Mouse (Mus musculus) adrenal gland, postnatal 4 days (tissue): ENCODE results near the gene Tsc22d4. TPM values are rescaled to one million over a fixed set of nuclear protein-coding genes. Genes with fewer than 3 reads are reported as not detected.
"Not testable (repeated sequence)": the region's sequence is repeated elsewhere in the genome, so short reads cannot be mapped to it uniquely, and the experiment has no call there.

Experiments
- DNase-seq, 2 experiments: peaks; one replicate each; pipeline ENCODE4 v3.0.0; 2021 to 2022; ENCODE audit warnings: low spot score in 2 of 2, mixed read lengths in 2 of 2
- total RNA-seq, 2 experiments: library from RNA; stranded (reverse); gene quantifications; 2 replicates each; pipeline ENCODE4 v1.2.3; 2021

Gene Tsc22d4
- total RNA-seq, 2 experiments from 2014 or later, result 138 to 140 TPM

DNA sequence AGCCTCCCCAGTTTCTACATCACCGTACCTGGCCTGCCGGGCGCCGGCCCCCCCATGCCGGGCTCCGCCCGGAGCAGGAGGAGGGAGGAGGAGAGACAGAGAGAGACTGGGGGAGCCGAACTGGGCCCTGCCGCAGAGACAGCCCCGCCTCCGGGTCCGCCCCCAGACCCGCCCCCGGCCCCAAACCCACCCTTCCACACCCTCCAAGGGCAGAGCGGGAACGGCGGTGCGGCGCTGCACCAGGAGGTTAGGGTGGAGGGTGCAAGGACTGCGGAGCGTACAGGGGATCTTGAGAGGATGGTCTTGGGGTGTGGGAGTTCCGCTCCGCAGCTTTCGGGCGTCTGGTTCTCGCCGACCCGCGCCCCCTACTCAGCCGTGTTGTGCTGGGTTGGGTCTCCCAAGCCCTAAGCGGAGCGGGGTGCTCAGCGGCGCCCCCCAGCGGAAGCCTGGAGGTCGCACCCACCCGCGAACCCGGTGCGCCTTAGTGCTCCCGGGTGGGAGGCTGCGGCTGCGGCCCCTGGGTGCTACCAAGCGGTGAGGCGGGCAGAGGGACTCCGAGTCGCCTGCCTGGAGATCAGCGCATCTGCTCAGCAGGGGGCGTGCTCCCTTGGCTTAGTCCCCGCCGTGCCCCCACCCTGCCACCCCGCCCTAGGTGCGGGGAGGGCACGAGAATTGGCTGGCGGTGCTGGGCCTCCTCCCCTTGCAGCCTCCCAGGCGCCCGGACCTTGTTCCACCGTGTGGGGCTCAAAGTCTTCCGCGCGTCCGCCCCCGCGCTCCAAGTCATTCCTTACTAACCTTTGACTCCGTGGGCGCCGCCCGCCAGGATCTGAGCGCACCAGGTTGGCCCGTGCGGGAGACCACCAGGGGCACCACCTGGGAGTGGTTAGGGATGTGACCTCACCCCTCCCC is 4.3 kb upstream of the Tsc22d4 start, which contains the start of gene Nyap1:
Gene Nyap1 (minus strand): TSS at position 585 of the 909 bp plus-strand sequence.
- DNase-seq, result peak; percentile 61 to 67

- no peak for DNase-seq
Measured at GRCm38 (mm10) chr5:137742048-137742447, 3.5 kb upstream of the Tsc22d4 start.

GRCm38 (mm10) chr5:137742836-137743235 is 2.7 kb upstream of the Tsc22d4 start:
- no peak for DNase-seq

- DNase-seq, result no peak
Measured at GRCm38 (mm10) chr5:137744197-137744596, 1.3 kb upstream of the Tsc22d4 start.

- DNase-seq, result peak in 1 of 2 experiments; percentile 56
Measured at GRCm38 (mm10) chr5:137746282-137746850, 836 bp downstream of the Tsc22d4 start.

- no peak for DNase-seq
Measured at GRCm38 (mm10) chr5:137746851-137747325, 1.4 kb downstream of the Tsc22d4 start.

DNA sequence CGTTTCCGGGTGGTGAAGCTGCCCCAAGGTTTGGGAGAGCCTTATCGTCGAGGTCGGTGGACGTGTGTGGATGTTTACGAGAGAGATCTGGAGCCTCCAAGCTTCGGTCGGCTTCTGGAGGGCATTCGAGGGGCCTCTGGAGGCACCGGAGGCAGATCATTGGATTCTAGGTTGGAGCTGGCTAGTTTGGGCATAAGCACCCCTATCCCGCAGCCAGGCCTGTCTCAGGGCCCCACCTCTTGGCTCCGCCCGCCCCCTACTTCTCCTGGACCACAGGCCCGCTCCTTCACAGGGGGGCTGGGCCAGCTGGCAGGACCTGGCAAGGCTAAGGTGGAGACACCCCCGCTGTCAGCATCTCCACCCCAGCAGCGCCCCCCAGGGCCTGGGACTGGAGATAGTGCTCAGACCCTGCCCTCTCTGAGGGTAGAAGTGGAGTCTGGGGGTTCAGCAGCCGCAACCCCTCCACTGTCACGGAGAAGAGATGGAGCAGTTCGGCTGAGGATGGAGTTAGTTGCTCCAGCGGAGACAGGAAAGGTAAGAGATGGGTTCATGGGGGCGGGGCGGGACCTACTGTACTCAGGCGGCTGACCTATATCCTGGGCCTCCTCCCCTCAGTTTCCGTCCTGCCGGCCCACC is 1.9 kb downstream of the Tsc22d4 start:
- DNase-seq, result no peak

DNA sequence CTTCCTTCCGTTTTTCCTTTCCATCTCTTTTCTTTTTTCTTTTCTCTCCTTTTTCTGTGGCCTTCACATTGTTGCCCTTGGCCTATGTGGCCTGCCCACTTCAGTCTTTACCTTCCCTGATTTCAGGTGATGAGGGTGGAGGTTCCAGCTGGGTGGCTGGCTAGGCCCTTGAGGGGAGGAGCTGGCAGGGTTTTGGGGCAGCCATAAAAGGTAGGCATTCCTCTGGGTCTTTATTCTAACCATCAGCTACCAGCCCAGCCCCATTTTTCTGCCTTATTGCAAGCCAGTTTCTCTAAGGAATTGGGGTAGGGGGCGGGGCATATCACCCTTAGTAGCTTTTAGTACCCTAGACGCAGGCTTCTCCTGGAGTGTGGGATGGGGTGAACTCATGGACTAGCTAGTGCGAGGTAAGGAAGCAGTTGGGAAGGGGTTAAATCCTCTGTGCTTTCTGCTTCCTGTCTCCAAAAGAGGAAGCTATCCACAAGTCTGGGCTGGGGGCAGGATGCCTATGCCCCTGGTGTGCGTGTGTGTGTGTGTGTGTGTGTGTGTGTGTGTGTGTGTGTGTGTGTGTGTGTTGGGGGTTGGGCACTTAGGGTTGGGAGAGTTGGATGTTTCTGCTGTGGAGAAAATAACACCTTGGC is 2.7 kb downstream of the Tsc22d4 start:
- no peak for DNase-seq

DNA sequence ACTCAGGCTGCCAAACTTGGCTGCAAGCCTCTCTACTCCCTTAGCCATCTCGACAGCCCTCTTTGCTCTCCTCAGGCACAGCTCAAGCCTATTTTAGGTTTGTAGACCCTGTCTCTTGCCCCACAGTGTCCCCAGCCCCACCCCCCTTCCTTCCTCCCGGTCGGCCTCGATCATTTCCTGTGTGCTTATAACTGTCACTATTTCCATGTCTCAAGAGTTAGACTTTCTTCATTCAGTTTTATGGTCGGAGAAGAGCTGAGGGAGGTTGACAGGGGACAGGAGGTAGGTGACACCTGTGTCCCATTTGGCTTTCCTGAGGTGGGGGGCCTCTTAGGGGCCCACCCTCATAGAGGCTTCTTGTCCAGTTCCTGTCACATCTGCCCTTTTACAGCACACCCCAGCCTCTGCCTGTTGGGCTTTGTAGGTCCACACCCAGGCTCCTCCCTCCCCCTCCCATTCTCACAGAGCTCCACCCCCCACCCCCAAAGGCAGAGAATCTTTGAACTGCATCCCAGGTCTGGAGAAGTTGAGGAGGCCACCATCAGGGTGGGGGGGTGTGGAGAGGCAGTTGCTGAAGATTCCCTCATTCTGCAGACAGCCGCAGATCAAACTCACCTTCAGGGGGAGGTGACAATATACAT is 3.8 kb downstream of the Tsc22d4 start:
- no peak for DNase-seq

- not testable (repeated sequence) for DNase-seq
Measured at GRCm38 (mm10) chr5:137750212-137750611, 4.7 kb downstream of the Tsc22d4 start.

DNA sequence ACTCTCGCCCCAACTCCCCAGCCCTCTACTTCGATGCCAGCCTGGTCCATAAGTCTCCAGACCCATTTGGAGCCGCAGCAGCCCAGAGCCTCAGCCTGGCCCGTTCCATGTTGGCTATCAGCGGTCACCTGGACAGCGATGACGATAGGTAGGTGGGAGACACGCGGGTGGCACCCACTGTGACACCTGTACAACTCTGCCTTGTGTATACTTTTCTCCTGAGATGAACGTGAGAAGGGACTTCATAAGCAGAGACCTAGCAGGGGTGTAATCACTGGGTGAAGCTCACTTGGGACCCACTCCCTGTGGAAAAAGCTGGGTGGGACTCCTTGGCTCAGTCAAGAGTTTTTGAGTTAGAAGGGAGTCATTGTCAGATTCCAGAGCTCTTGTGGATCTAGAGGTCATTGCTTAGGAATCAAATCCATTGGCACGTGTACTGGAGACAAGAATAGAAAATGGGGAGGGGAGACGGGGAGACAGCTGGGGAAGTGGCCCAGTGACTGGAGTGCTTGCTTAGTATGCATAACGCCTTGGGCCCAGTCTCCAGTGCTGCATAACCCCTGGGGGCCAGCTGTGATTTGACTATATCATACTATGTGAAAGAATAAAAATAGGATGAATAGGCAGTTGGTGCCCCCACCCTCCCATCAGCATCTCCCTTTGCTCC is 5.8 kb downstream of the Tsc22d4 start:
- no peak for DNase-seq

DNA sequence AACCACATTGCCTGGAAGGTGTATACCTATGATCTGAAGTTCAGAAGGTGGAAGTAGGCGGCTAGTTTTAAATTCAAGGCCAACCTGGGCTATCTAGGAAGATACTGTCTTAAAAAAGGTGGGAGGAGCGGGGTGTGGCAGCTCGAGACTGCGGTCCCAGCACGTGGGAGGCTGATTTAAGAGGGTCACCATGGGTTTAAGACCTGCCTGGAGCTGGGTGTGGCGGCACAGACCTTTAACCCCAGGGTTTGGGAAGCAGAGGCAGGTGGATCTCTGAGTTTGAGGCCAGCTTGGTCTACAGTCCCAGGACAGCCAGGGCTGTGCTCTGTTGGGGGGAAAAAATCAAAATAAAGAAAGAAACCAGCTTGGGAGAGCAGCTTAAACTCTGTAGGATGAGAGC is 6.5 kb downstream of the Tsc22d4 start:
- DNase-seq, result no peak

GRCm38 (mm10) chr5:137753111-137753832 is 7.7 kb downstream of the Tsc22d4 start:
- no peak for DNase-seq

GRCm38 (mm10) chr5:137755425-137755824 is 9.9 kb downstream of the Tsc22d4 start:
- no peak for DNase-seq

DNA sequence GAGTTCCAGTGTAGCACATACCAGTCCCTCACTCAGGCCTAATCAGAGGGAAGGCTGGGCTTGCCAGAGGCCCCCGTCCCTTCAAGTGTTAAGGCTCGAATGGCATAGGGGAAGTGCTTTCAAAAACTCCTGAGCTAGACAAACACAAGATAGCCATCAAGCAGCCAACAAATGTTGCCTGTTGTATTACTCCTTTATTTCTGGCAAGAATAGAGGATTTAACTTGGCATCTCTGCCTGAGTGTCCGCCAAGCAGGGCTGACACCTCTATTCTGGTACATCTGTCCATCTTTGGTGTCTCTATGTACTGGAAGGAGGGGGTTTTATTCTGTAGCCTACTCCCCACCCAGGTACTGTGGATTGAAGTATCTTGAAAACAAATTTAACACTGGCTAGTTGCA is 10.6 kb downstream of the Tsc22d4 start:
- DNase-seq, result no peak

GRCm38 (mm10) chr5:137756882-137757661 is 11.5 kb downstream of the Tsc22d4 start:
- DNase-seq, result peak; percentile 65 to 77

DNA sequence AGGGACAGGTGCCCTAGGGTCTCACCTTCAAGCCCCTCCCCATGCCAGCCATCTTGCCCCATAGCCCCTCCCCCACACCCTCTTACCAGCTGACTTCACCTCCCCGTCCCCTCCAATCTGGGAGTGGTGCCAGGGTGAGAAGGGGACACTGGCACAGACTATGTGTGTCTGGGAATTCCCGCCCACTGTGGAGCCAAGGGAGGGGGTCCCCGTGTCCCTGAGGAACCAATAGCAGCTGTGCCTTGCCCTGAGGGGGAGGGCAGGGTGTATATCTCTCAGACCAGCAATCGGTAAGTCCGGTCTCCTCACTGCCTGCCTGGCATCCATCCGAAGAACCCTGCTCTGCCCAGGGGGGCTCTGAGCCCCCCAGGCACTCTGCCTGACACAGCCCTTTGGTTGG is 12.4 kb downstream of the Tsc22d4 start:
- DNase-seq, result no peak

GRCm38 (mm10) chr5:137758921-137759534 is 13.5 kb downstream of the Tsc22d4 start:
- DNase-seq, result no peak
